Mouse (Mus musculus) ovary, postnatal 14 days (tissue): ENCODE results near the gene Msln.
A peak's percentile ranks its signal among the peaks of the same experiment; 100 is the strongest.

Experiments
- DNase-seq: peaks from one replicate; pipeline ENCODE4 v3.0.0; 2022; ENCODE audit warnings: low spot score

The Msln gene

GRCm38 (mm10) chr17:25754241-25754640, at the start of gene Msln:
Gene Msln, minus strand, starts transcription at chr17:25754378.
- DNase-seq: no peak

DNA sequence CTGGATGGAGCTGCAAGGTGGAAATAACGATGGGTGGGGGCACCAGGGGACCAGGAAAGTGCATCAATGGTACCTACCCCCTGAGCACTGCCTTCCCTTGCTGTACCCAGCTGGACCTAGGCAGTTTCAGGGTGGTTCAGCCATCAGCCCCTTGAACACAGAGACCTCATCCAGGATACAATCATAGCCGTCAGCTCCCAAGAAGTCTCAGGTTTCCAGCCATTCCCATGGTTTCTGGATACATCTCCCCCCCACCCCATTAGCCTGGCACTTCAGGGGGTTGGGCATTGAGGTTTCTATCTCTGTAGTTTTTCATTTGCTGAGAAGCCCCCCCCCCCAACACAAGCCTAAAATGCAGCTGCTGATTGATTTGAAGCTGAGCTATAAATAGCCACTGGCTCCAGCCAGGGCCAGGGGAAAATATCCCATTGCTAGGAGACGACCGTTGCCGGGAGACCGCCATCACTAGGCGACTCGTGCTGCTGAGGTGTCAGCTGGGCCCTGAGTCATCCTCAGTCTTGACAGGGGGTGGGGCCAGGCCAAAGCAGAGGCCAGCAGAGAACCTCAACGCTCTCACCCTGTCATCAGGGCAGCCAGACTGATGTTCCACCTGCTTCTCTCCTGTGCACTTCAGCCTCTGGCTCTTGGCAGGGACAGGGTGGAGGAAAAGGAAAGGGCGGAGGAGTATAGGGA, 48.8 kb upstream of the Msln start:
- no peak for DNase-seq

DNA sequence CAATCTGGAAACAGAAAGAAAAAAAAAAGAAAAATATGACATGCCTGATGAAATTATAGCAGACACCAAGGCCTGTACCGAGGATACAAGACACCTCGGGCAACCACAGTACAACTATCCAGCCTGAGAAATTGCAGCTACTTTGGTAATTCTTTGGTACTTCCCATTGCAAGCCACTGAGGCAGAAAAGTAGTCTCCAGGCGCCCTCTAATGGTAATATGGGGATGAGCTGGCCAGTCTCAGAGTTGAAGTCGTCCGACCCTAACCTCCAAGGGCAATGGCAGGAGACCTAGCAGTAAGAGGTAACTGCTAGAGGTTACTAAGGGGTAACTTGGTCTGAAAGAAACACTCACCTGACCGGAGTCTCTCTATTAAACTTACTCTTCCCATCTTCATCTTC, 46.9 kb upstream of the Msln start:
- DNase-seq: no peak

DNA sequence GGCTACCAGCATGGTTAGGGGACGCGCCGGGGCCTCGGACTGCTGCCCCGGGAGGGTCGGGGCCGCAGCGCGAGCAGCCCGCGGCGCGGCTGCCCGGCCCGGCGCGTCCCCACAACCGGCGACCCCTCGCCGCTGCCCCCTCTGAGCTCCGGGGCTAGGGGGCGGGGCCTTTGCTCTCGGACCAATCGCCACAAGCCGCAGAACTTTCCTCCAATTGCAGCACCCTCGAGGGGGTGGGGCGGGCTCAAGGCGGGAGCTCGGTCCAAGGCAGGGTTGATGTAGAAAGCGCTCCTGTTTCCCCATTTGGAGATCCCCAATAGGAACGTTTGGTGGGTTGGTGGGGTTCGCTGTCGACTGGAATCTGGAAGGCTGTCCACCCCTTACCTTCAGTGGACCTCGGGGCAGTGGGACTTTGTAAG, 42.8 kb upstream of the Msln start, which contains the start of gene Metrn:
Gene Metrn (minus strand): TSS at position 186 of the 419 bp plus-strand sequence.
- DNase-seq: peak; percentile 80

GRCm38 (mm10) chr17:25796211-25796771, 42.1 kb upstream of the Msln start:
- DNase-seq: no peak

DNA sequence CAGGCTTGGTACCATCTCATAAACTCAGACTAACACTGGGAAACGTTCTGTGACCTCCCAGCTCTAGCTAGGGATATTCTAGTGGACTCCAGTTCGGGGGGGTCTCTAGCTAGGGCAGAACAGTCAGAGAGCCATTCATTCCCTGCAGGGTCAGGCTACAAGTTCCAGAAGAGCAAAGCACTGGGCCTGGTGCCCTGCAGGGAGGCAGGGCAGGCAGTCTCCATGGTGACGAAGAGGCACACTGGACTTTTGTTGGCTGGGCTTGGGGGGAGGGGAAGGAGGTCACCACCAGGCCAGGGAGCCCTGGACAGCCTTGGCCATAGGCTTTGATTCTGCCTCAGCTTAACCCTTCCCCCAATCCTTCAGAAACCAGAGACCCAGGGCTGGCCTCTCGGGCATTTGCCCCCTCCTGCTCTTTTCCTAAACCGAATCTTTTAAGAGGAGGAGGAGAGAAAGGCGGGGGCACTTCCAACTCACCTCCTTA, 41.5 kb upstream of the Msln start, which contains the start of gene AC134908.4:
Gene AC134908.4 (minus strand): TSS at position 51 of the 484 bp plus-strand sequence.
- DNase-seq: no peak

- no peak for DNase-seq
Observed at GRCm38 (mm10) chr17:25794998-25795397, 40.8 kb upstream of the Msln start.

- DNase-seq: no peak
Observed at GRCm38 (mm10) chr17:25794197-25794596, 40.0 kb upstream of the Msln start.

DNA sequence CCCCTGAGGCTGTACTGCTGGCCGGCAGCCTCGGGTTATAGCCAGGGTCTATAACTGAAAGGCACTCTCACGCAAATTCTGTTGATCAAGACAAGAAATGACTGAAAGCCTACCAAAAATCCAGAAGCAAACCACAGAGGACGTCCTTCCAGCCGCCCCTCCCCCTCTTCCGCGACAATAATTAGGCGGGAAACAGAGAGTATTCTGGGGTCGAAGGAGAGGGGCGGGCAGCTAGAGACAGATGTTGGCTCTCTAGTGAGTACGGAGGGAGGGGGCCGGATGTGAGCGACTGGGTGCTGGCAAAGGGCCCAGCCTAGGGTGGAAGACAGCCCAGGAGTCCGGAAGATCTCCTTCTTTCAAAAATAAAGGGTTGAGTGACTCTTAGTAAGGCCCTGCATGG, 38.4 kb upstream of the Msln start, which contains the start of gene Fam173a:
Gene Fam173a (minus strand): TSS at position 287 of the 400 bp plus-strand sequence.
- DNase-seq: peak; percentile 62

GRCm38 (mm10) chr17:25791843-25792527, 37.8 kb upstream of the Msln start:
- DNase-seq: peak; percentile 88

GRCm38 (mm10) chr17:25791320-25791842, 37.2 kb upstream of the Msln start:
- no peak for DNase-seq

DNA sequence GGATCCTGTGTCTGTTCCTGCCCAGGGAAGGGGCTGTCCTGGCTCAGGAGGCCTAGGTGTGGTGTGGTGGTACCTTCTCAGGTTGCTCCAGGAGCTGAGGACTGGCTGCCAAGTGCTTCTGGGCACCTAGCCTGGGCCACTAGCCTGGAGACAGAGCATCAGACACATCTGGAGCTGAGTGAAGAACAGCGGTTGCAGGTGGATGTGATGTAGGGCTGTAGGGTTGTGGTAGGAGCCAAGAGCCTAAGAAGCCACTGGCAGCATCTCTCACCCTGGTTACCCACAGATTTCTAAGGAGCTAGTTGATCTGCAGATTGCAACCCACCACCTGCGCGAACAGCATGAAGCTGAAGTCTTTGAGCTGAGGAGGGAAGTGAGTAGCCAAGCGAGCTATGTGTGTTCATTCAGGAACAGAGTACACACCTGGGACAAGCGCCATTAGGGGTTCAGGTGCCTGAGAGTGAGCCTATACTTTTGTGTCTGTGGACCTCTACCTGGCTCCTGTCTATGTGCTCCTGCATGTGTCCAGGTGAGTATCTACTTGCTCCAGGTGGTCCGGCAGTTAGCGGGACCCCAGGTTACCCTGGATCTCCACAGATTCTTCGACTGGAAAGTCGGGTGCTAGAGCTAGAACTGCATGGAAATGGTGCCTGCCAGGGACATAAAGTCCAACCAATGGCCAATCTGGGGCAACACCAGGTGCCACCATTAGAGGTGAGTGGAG, 32.8 kb upstream of the Msln start:
- DNase-seq: no peak

GRCm38 (mm10) chr17:25786280-25786679, 32.1 kb upstream of the Msln start, which contains the start of gene Ccdc78:
Gene Ccdc78, plus strand, starts transcription at chr17:25786580.
- no peak for DNase-seq

DNA sequence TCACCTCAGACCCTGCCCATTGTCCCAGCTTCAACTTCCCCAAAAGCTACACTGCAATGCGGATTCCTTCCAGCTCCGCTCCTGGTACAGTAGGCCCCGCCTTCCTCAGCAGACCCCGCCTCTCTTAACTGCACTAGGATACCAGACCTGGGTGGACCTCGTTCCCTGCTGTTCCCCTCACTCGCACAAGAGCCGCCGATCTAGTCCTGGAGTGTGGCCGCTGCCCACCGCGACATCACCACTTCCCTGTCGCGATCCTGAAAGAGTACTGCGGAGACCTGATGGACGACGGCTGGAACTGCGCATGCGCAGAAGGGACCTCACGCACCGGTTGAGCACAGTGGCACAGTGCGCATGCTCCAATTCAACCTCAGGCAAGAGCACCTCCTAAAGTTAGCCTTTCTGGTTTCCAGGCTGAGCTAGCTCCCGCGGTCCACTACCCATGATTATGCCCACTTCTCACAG, 31.1 kb upstream of the Msln start, which contains the start of gene Haghl:
Gene Haghl (minus strand): TSS at position 393 of the 465 bp plus-strand sequence.
- peak; percentile 94 for DNase-seq

GRCm38 (mm10) chr17:25783861-25784574, 29.8 kb upstream of the Msln start:
- no peak for DNase-seq

- DNase-seq: no peak
Observed at GRCm38 (mm10) chr17:25783086-25783485, 28.9 kb upstream of the Msln start.

GRCm38 (mm10) chr17:25781339-25781738, 27.2 kb upstream of the Msln start:
- no peak for DNase-seq

DNA sequence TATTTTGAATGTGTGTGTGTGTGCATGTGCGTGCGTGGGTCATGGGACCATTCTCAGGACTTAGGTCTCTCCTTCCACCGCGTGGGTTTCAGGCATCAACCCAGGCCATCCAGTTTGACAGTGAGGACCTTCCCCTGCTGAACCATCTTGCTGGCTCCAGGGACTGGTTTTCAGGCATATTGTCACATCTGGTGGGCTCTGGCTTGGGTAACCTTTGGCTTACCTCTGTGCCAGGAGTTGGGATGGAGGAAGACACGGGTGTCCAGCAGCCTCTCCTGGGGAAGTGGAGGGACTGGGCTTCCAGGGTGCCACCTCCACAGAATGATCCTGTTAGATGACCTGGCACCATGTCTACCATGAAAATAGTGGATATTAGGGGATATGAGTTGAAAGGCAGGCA, 23.8 kb upstream of the Msln start:
- no peak for DNase-seq

- no peak for DNase-seq
Observed at GRCm38 (mm10) chr17:25775318-25776062, 21.3 kb upstream of the Msln start.

- peak; percentile 98 for DNase-seq
Observed at GRCm38 (mm10) chr17:25773549-25774120, 19.5 kb upstream of the Msln start, which contains the start of gene Narfl. Gene Narfl, plus strand, starts transcription at chr17:25773776.
